Mouse (Mus musculus): ENCODE measurements around the gene Csrnp1. TPM values are rescaled to one million over a fixed set of nuclear protein-coding genes. Genes with fewer than 3 reads are reported as not detected.

Gene Csrnp1
- total and polyA plus RNA-seq, 3 experiments = 21.1 to 28.7 (median 21.6) TPM

GRCm38 (mm10) chr9:119945173-119945900 lies 39.1 kb downstream of the Csrnp1 start:
- H3K4me1 ChIP-seq (ENCODE audit: control insufficient read depth, insufficient read depth, low read length) = no peaks in the 10 kb centered on the region
- H3K4me3 ChIP-seq = no peak overlapping the region
- no peak overlapping the region for H3K9ac ChIP-seq (ENCODE audit: low read depth, low read length)
- 67% methylated on average over 12 of the region's 12 CpGs for WGBS
- no peak overlapping the region for H3K27ac ChIP-seq
- no peaks in the 10 kb centered on the region for H3K27me3 ChIP-seq (ENCODE audit: control insufficient read depth, insufficient read depth, low read length)
- intact Hi-C loops (cut with DNase I) = no loop called here
- no peak for DNase-seq
- no peak for TF ChIP-seq EP300 (IDR thresholded peaks at IDR 0.05; ENCODE audit: insufficient read depth, low read depth, low read length)
- peak; percentile 63 for TF ChIP-seq CTCF (IDR thresholded peaks at IDR 0.05)
- no peaks in the 10 kb centered on the region for H3K79me2 ChIP-seq (replicated peaks; ENCODE audit: control insufficient read depth, insufficient read depth, low read length)
- no peaks in the 10 kb centered on the region for H3K36me3 ChIP-seq (ENCODE audit: control insufficient read depth, insufficient read depth, low read length)

DNA sequence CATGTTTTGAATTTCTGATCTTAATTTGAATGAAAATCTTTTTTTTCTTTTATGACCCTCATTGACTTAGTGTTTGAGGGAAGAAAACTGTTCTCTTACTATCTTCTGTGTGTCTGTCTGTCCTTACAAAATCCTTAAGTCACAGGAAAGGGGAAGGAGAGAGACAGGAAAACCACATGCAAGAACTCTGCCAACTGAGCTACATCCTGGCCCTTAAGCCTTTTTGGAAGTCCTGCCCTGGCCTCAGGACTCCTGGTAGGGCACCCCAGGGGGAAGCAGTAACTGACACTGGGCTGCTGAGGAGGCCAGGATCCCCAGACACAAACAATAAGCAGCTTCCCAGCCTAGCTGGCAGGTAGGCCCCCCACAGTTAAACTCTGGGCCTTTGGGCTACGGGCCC lies 41.1 kb downstream of the Csrnp1 start:
- no peaks in the 10 kb centered on the region for H3K27me3 ChIP-seq (ENCODE audit: control insufficient read depth, insufficient read depth, low read length)
- intact Hi-C loops (cut with DNase I) = no loop called here
- no peak overlapping the region for H3K9ac ChIP-seq (ENCODE audit: low read depth, low read length)
- no peaks in the 10 kb centered on the region for H3K79me2 ChIP-seq (replicated peaks; ENCODE audit: control insufficient read depth, insufficient read depth, low read length)
- H3K4me3 ChIP-seq = no peak overlapping the region
- no peaks in the 10 kb centered on the region for H3K4me1 ChIP-seq (ENCODE audit: control insufficient read depth, insufficient read depth, low read length)
- 90% methylated on average over 1 of the region's 1 CpGs for WGBS
- no peak overlapping the region for H3K27ac ChIP-seq
- no peak for DNase-seq
- H3K36me3 ChIP-seq (ENCODE audit: control insufficient read depth, insufficient read depth, low read length) = no peaks in the 10 kb centered on the region
- TF ChIP-seq EP300 (IDR thresholded peaks at IDR 0.05; ENCODE audit: insufficient read depth, low read depth, low read length) (no peak), CTCF (IDR thresholded peaks at IDR 0.05) (no peak), POLR2A (IDR thresholded peaks at IDR 0.05; ENCODE audit: insufficient read depth, low read depth, low read length) (no peak)

GRCm38 (mm10) chr9:119941861-119942260 lies 42.6 kb downstream of the Csrnp1 start:
- Histone ChIP-seq H3K79me2 (replicated peaks; ENCODE audit: control insufficient read depth, insufficient read depth, low read length) (no peaks in the 10 kb centered on the region), H3K27ac (no peak overlapping the region), H3K9ac (ENCODE audit: low read depth, low read length) (no peak overlapping the region), H3K4me3 (no peak overlapping the region), H3K27me3 (ENCODE audit: control insufficient read depth, insufficient read depth, low read length) (no peaks in the 10 kb centered on the region), H3K4me1 (ENCODE audit: control insufficient read depth, insufficient read depth, low read length) (no peaks in the 10 kb centered on the region), H3K36me3 (ENCODE audit: control insufficient read depth, insufficient read depth, low read length) (no peaks in the 10 kb centered on the region)
- DNase-seq = no peak
- TF ChIP-seq POLR2A (IDR thresholded peaks at IDR 0.05; ENCODE audit: insufficient read depth, low read depth, low read length) (no peak), CTCF (IDR thresholded peaks at IDR 0.05) (no peak), EP300 (IDR thresholded peaks at IDR 0.05; ENCODE audit: insufficient read depth, low read depth, low read length) (no peak)
- WGBS = 81% methylated on average over 14 of the region's 14 CpGs
- intact Hi-C loops (cut with DNase I) = no loop called here

DNA sequence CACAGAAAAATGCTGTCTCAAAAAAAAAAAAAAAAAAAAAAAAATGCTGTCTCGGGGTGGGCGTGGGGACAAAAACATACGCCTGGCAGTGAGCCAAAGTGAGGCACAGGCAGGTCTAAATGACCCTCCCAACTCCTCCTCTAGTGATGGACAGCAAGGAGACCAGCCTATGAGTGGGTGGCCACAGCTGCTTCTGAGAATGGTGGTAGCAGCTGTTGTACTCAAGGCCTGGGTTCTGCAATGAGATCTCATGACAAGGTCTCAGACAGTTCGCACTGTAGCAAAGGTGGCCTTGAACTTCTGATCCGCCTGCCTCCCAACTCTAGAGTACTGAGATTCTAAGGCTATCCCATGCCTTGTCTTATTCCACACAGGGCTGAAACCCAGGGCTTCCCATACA lies 43.1 kb downstream of the Csrnp1 start:
- no peaks in the 10 kb centered on the region for H3K27me3 ChIP-seq (ENCODE audit: control insufficient read depth, insufficient read depth, low read length)
- DNase-seq = no peak
- no peak overlapping the region for H3K9ac ChIP-seq (ENCODE audit: low read depth, low read length)
- 60% methylated on average over 5 of the region's 5 CpGs for WGBS
- intact Hi-C loops (cut with DNase I) = no loop called here
- no peaks in the 10 kb centered on the region for H3K36me3 ChIP-seq (ENCODE audit: control insufficient read depth, insufficient read depth, low read length)
- no peak overlapping the region for H3K27ac ChIP-seq
- H3K4me3 ChIP-seq = no peak overlapping the region
- TF ChIP-seq CTCF (IDR thresholded peaks at IDR 0.05) (no peak), EP300 (IDR thresholded peaks at IDR 0.05; ENCODE audit: insufficient read depth, low read depth, low read length) (no peak), POLR2A (IDR thresholded peaks at IDR 0.05; ENCODE audit: insufficient read depth, low read depth, low read length) (no peak)
- H3K4me1 ChIP-seq (ENCODE audit: control insufficient read depth, insufficient read depth, low read length) = peaks cover 2% of the 10 kb centered on the region; the same call in 1 of the 2 replicates
- H3K79me2 ChIP-seq (replicated peaks; ENCODE audit: control insufficient read depth, insufficient read depth, low read length) = no peaks in the 10 kb centered on the region

GRCm38 (mm10) chr9:119939646-119940045 lies 44.8 kb downstream of the Csrnp1 start:
- Histone ChIP-seq H3K27me3 (ENCODE audit: control insufficient read depth, insufficient read depth, low read length) (no peaks in the 10 kb centered on the region), H3K27ac (no peak overlapping the region), H3K79me2 (replicated peaks; ENCODE audit: control insufficient read depth, insufficient read depth, low read length) (no peaks in the 10 kb centered on the region), H3K36me3 (ENCODE audit: control insufficient read depth, insufficient read depth, low read length) (no peaks in the 10 kb centered on the region), H3K4me1 (ENCODE audit: control insufficient read depth, insufficient read depth, low read length) (peaks cover 2% of the 10 kb centered on the region; the same call in 1 of the 2 replicates), H3K4me3 (no peak overlapping the region), H3K9ac (ENCODE audit: low read depth, low read length) (no peak overlapping the region)
- intact Hi-C loops (cut with DNase I) = no loop called here
- no peak for DNase-seq
- no peak for TF ChIP-seq EP300 (IDR thresholded peaks at IDR 0.05; ENCODE audit: insufficient read depth, low read depth, low read length)
- WGBS = 81% methylated on average over 10 of the region's 10 CpGs

DNA sequence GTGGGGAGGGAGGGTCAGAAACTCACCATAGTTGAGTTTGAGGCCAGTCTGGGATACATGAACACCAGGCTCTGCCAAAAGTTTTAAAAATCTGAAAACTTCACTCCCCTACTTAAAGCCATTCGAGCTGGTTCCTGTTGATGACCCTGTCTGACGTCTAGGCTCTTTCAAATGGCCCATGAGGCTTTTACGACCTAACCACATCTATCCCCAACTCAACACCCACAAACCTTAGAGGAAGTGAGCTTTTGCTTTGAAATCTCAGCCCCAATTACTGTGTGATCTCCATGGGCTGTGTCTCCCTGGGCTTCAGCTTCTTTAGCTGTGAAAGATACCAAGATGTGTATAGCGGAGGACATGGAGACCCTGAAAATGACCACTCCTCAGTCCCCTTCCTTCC lies 46.0 kb downstream of the Csrnp1 start:
- no peaks in the 10 kb centered on the region for H3K79me2 ChIP-seq (replicated peaks; ENCODE audit: control insufficient read depth, insufficient read depth, low read length)
- 73% methylated on average over 4 of the region's 4 CpGs for WGBS
- no peaks in the 10 kb centered on the region for H3K36me3 ChIP-seq (ENCODE audit: control insufficient read depth, insufficient read depth, low read length)
- no peak overlapping the region for H3K27ac ChIP-seq
- intact Hi-C loops (cut with DNase I) = no loop called here
- no peak for DNase-seq
- no peak overlapping the region for H3K4me3 ChIP-seq
- peaks cover 2% of the 10 kb centered on the region; the same call in 1 of the 2 replicates for H3K4me1 ChIP-seq (ENCODE audit: control insufficient read depth, insufficient read depth, low read length)
- no peaks in the 10 kb centered on the region for H3K27me3 ChIP-seq (ENCODE audit: control insufficient read depth, insufficient read depth, low read length)
- TF ChIP-seq CTCF (IDR thresholded peaks at IDR 0.05) = no peak
- no peak for TF ChIP-seq EP300 (IDR thresholded peaks at IDR 0.05; ENCODE audit: insufficient read depth, low read depth, low read length)
- no peak for TF ChIP-seq POLR2A (IDR thresholded peaks at IDR 0.05; ENCODE audit: insufficient read depth, low read depth, low read length)
- H3K9ac ChIP-seq (ENCODE audit: low read depth, low read length) = no peak overlapping the region
